Mouse (Mus musculus) adrenal gland, adult 18-20 months (tissue): ENCODE data around the gene Eea1. TPM values are rescaled to one million over a fixed set of nuclear protein-coding genes. Genes with fewer than 3 reads are reported as not detected.
A peak's percentile ranks its signal among the peaks of the same experiment; 100 is the strongest.

Source experiments
- DNase-seq, 2 experiments: peaks; one replicate each; pipeline ENCODE4 v3.0.0; 2021 to 2022; ENCODE audit warnings: low spot score in 2 of 2
- total RNA-seq, 2 experiments: library from RNA; stranded (reverse); gene quantifications; 1 replicate in 1 of 2; 2 replicates in 1 of 2; pipeline ENCODE4 v1.2.3; 2021

Eea1 gene
- total RNA-seq, 2 experiments from 2014 or later = 20.5 to 47.4 TPM

- DNase-seq = no peak
Measured at GRCm38 (mm10) chr10:95945086-95945485, 4.6 kb downstream of the Eea1 start.

GRCm38 (mm10) chr10:95949410-95949809 lies 9.0 kb downstream of the Eea1 start:
- no peak for DNase-seq

GRCm38 (mm10) chr10:95950194-95950593 lies 9.7 kb downstream of the Eea1 start:
- DNase-seq = no peak

- no peak for DNase-seq
Measured at GRCm38 (mm10) chr10:95950797-95951196, 10.3 kb downstream of the Eea1 start.

GRCm38 (mm10) chr10:95951346-95951745 lies 10.9 kb downstream of the Eea1 start:
- no peak for DNase-seq

GRCm38 (mm10) chr10:95956629-95957028 lies 16.2 kb downstream of the Eea1 start:
- no peak for DNase-seq

- DNase-seq = no peak
Measured at GRCm38 (mm10) chr10:95957574-95957973, 17.1 kb downstream of the Eea1 start.

GRCm38 (mm10) chr10:95964679-95965078 lies 24.2 kb downstream of the Eea1 start:
- no peak for DNase-seq

- no peak for DNase-seq
Measured at GRCm38 (mm10) chr10:95969694-95970093, 29.2 kb downstream of the Eea1 start.

- DNase-seq = no peak
Measured at GRCm38 (mm10) chr10:95970744-95971212, 30.3 kb downstream of the Eea1 start.

- no peak for DNase-seq
Measured at GRCm38 (mm10) chr10:95971341-95971740, 30.9 kb downstream of the Eea1 start.

GRCm38 (mm10) chr10:95971942-95972341 lies 31.5 kb downstream of the Eea1 start:
- DNase-seq = no peak

GRCm38 (mm10) chr10:95974462-95974861 lies 34.0 kb downstream of the Eea1 start:
- no peak for DNase-seq

GRCm38 (mm10) chr10:95976798-95977197 lies 36.3 kb downstream of the Eea1 start:
- DNase-seq = no peak

GRCm38 (mm10) chr10:95989731-95990130 lies 49.3 kb downstream of the Eea1 start:
- no peak for DNase-seq

- DNase-seq = no peak
Measured at GRCm38 (mm10) chr10:95991176-95991575, 50.7 kb downstream of the Eea1 start.

GRCm38 (mm10) chr10:96000904-96001303 lies 60.5 kb downstream of the Eea1 start:
- DNase-seq = no peak

- no peak for DNase-seq
Measured at GRCm38 (mm10) chr10:96015738-96016137, 75.3 kb downstream of the Eea1 start.

GRCm38 (mm10) chr10:96017418-96017817 lies 77.0 kb downstream of the Eea1 start:
- no peak for DNase-seq

GRCm38 (mm10) chr10:96033356-96033984 lies 93.0 kb downstream of the Eea1 start:
- DNase-seq = peak in 1 of 2 experiments; percentile 20

- no peak for DNase-seq
Measured at GRCm38 (mm10) chr10:96034106-96034505, 93.7 kb downstream of the Eea1 start.

- DNase-seq = no peak
Measured at GRCm38 (mm10) chr10:96035951-96036350, 95.5 kb downstream of the Eea1 start.

- DNase-seq = no peak
Measured at GRCm38 (mm10) chr10:96044216-96044615, 103.8 kb downstream of the Eea1 start.
